Comparison of ENCODE assay signal across 7 mouse cellular contexts in the genomic region with DNA sequence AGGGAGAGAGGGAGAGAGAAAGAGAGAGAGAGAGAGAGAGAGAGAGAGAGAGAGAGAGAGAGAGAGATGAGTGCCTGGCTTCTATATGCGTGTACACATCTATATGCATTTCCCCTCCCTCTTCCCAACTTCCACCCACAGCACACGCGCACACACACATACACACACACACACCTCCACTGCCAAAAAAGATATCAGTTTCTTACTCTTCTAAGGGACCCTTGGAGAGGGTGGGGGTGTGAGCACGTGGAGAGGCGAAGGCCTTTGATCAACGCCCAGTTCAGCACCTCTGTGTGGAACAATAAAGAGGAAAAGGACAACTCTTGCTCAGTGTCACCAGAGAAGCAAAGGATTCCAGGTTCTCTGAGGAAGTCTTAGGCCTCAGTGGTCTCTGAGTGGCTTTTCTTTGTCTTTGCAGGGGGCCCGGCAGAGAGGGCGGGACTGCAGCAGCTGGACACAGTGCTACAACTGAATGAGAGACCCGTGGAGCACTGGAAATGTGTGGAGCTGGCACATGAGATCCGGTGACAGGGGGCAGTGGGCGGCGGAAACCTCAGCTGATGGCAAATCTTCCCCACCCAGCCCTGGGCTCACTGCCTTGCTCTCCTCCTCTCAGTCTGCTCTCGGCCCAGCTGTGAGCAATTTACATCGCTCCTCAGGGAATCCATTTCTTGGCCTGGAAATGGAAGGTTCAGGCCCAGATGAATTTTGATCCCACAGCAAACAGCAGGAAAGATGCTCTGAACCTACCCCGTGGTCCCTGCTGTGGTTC.
DNase-seq lines count a peak whose midpoint lies in the region; ATAC-seq lines count a peak whose summit lies in the region.

No protein-coding gene starts in this region.

- no peaks in the 10 kb centered on the region for H3K9me3 ChIP-seq in forebrain, embryonic 16.5 days (ENCODE audit: control insufficient read depth, low read length)
- H3K9me3 ChIP-seq in limb, embryonic 11.5 days (ENCODE audit: control insufficient read depth, low read length): no peaks in the 10 kb centered on the region
- no peaks in the 10 kb centered on the region for H3K9me3 ChIP-seq in stomach, embryonic 16.5 days (replicated peaks; ENCODE audit: control insufficient read depth, low read length)

- no peaks in the 10 kb centered on the region for H3K36me3 ChIP-seq in forebrain, embryonic 16.5 days (ENCODE audit: control insufficient read depth, insufficient read depth)
- H3K36me3 ChIP-seq in limb, embryonic 11.5 days (ENCODE audit: control insufficient read depth, insufficient read depth, low read length): no peaks in the 10 kb centered on the region
- H3K36me3 ChIP-seq in stomach, embryonic 16.5 days (ENCODE audit: control insufficient read depth, insufficient read depth, low read length): no peaks in the 10 kb centered on the region

- WGBS in forebrain, embryonic 16.5 days: 30% methylated on average over 15 of the region's 15 CpGs
- 45% methylated on average over 15 of the region's 15 CpGs for WGBS in limb, embryonic 11.5 days
- WGBS in stomach, embryonic 16.5 days: 50% methylated on average over 15 of the region's 15 CpGs

- peak overlapping the region; percentile 16 for H3K27ac ChIP-seq in forebrain, embryonic 16.5 days (ENCODE audit: low read length)
- peak overlapping the region; percentile 38 for H3K27ac ChIP-seq in limb, embryonic 11.5 days (replicated peaks; ENCODE audit: low read depth, low read length)
- H3K27ac ChIP-seq in stomach, embryonic 16.5 days (ENCODE audit: low read length): peak overlapping the region; percentile 55

- no peak overlapping the region for H3K9ac ChIP-seq in forebrain, embryonic 16.5 days (replicated peaks; ENCODE audit: low read depth, low read length)
- H3K9ac ChIP-seq in limb, embryonic 11.5 days (ENCODE audit: low read length): peak overlapping the region; percentile 38; the same call in 1 of the 2 replicates
- H3K9ac ChIP-seq in stomach, embryonic 16.5 days (ENCODE audit: low read length): 0 out of 2 replicates have a peak overlapping the region, but pooled peaks have one; percentile 34

- H3K4me1 ChIP-seq in forebrain, embryonic 16.5 days (replicated peaks; ENCODE audit: control insufficient read depth, insufficient read depth, low read length): peaks cover 25% of the 10 kb centered on the region
- H3K4me1 ChIP-seq in limb, embryonic 11.5 days (ENCODE audit: control insufficient read depth, insufficient read depth, low read length): peaks cover 42% of the 10 kb centered on the region
- H3K4me1 ChIP-seq in stomach, embryonic 16.5 days (ENCODE audit: control insufficient read depth, insufficient read depth, low read length): peaks cover 52% of the 10 kb centered on the region

- no peak overlapping the region for H3K4me3 ChIP-seq in forebrain, embryonic 16.5 days (replicated peaks; ENCODE audit: low read length)
- no peak overlapping the region for H3K4me3 ChIP-seq in limb, embryonic 11.5 days (ENCODE audit: low read depth, low read length)
- H3K4me3 ChIP-seq in stomach, embryonic 16.5 days (replicated peaks; ENCODE audit: low read length): no peak overlapping the region

- no peaks in the 10 kb centered on the region for H3K27me3 ChIP-seq in forebrain, embryonic 16.5 days (replicated peaks; ENCODE audit: control insufficient read depth, insufficient read depth, low read length)
- H3K27me3 ChIP-seq in limb, embryonic 11.5 days (ENCODE audit: control insufficient read depth, insufficient read depth, low read length): no peaks in the 10 kb centered on the region
- H3K27me3 ChIP-seq in stomach, embryonic 16.5 days (ENCODE audit: control insufficient read depth, insufficient read depth, low read length): no peaks in the 10 kb centered on the region

- DNase-seq in right cerebral cortex, postnatal 10 days (ENCODE audit: low spot score in 2 of 2): peak; percentile 67
- DNase-seq in right cerebral cortex, adult 18-20 months: no peak
- peak; percentile 64 for DNase-seq in limb, embryonic 11.5 days (ENCODE audit: low spot score)
- no peak for DNase-seq in right cerebral cortex, postnatal 36 days (ENCODE audit: low spot score in 2 of 2)

- peak; percentile 65 for ATAC-seq in forebrain, embryonic 16.5 days
- ATAC-seq in limb, embryonic 11.5 days (ENCODE audit: insufficient number of reproducible peaks, low FRiP score, low TSS enrichment, low read depth): 0 out of 2 replicates have a peak, but pooled peaks have one; percentile 20
- no peak for ATAC-seq in stomach, embryonic 16.5 days (ENCODE audit: insufficient read depth, low FRiP score)
- ATAC-seq in megakaryocyte progenitor cell, adult 5-6 weeks (replicated peaks; ENCODE audit: poor library complexity): no peak

- H3K4me2 ChIP-seq in forebrain, embryonic 16.5 days (ENCODE audit: low read length): no peak overlapping the region
- H3K4me2 ChIP-seq in limb, embryonic 11.5 days (ENCODE audit: low read depth, severe bottlenecking): no peak overlapping the region
- no peak overlapping the region for H3K4me2 ChIP-seq in stomach, embryonic 16.5 days (ENCODE audit: low read depth, low read length)

Comparison
In these comparisons a context has a peak if more than half of its experiments do, and no peak if none do; other contexts are left out.
1. DNase-seq: peak in right cerebral cortex, postnatal 10 days (2 of 2) and limb, embryonic 11.5 days (single experiment); none in right cerebral cortex, adult 18-20 months (single experiment) and right cerebral cortex, postnatal 36 days (0 of 2).
2. ATAC-seq: peak in forebrain, embryonic 16.5 days (single experiment) and limb, embryonic 11.5 days (single experiment); none in stomach, embryonic 16.5 days (single experiment) and megakaryocyte progenitor cell, adult 5-6 weeks (single experiment).
3. Peak in every context shown above with its lines, with median percentiles within 50 percentile points of each other: H3K27ac ChIP-seq.